In the genomic region with DNA sequence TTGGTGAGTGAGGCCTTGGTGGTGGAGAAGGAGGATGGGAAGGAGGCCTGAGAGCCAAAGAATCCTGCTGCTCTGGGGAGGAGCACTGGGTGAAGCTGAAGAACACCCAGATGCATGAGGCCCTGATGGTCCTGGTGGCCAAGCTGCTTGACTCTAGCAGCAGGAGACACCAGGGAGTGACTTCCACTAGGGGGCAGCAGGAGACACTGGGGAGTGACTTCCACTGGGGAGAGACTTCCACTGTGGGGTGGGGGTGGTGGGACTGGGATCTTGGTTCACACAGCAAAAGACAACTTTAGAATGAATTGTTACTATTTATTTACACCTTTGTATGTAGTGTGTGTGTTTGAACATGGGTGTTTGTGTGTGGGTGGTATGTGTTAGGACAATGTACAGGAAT, we compare ENCODE assay signal across 8 mouse cellular contexts. TPM values are rescaled to one million over a fixed set of nuclear protein-coding genes. Genes with fewer than 3 reads are reported as not detected.
DNase-seq lines count a peak whose midpoint lies in the region; ATAC-seq and TF ChIP-seq lines count a peak whose summit lies in the region.

No protein-coding gene starts in this region.

- DNase-seq in gastrocnemius, postnatal 14 days: peak; percentile 45
- DNase-seq in gastrocnemius, adult 8-10 months (ENCODE audit: low spot score in 2 of 2): no peak
- no peak for DNase-seq in testis, postnatal 14 days (ENCODE audit: low spot score)
- peak; percentile 38 for DNase-seq in embryonic facial prominence, embryonic 10.5 days (ENCODE audit: low spot score)
- DNase-seq in lung, postnatal 25 days (ENCODE audit: low spot score): peak; percentile 42
- no peak for DNase-seq in urinary bladder, adult 18-20 months (ENCODE audit: low spot score in 2 of 2)

- intact Hi-C loops in gastrocnemius, postnatal 14 days (cut with DNase I; ENCODE audit: low total_unique reads): no loop called here

- no peak overlapping the region for H3K27ac ChIP-seq in testis, adult 2 months (ENCODE audit: control insufficient read depth, insufficient read depth, low read depth, low read length)
- H3K27ac ChIP-seq in embryonic facial prominence, embryonic 10.5 days (replicated peaks): no peak overlapping the region

- TF ChIP-seq POLR2A in testis, adult 2 months (IDR thresholded peaks at IDR 0.05; ENCODE audit: control insufficient read depth, low read depth, low read length): no peak

- no peaks in the 10 kb centered on the region for H3K36me3 ChIP-seq in testis, adult 2 months (ENCODE audit: control insufficient read depth, insufficient read depth, low read length)
- peaks cover 94% of the 10 kb centered on the region for H3K36me3 ChIP-seq in embryonic facial prominence, embryonic 10.5 days (replicated peaks)

- H3K4me3 ChIP-seq in testis, adult 2 months (ENCODE audit: control insufficient read depth, low read depth, low read length): no peak overlapping the region
- H3K4me3 ChIP-seq in embryonic facial prominence, embryonic 10.5 days: no peak overlapping the region

- no peaks in the 10 kb centered on the region for H3K4me1 ChIP-seq in testis, adult 2 months (ENCODE audit: control insufficient read depth, insufficient read depth, low read length)
- peaks cover 24% of the 10 kb centered on the region for H3K4me1 ChIP-seq in embryonic facial prominence, embryonic 10.5 days

- H3K9me3 ChIP-seq in embryonic facial prominence, embryonic 10.5 days: no peaks in the 10 kb centered on the region

- H3K27me3 ChIP-seq in testis, adult 2 months (ENCODE audit: control insufficient read depth, insufficient read depth, low read length): no peaks in the 10 kb centered on the region
- no peaks in the 10 kb centered on the region for H3K27me3 ChIP-seq in embryonic facial prominence, embryonic 10.5 days (replicated peaks; ENCODE audit: low read depth, poor library complexity, severe bottlenecking)

- TF ChIP-seq CTCF in testis, adult 2 months (IDR thresholded peaks at IDR 0.05; ENCODE audit: control insufficient read depth, insufficient read depth, insufficient replicate concordance, low read depth, low read length): peak; percentile 47; the same call in 1 of the 2 replicates

- no peak for ATAC-seq in monocyte, adult 5-6 weeks (replicated peaks; ENCODE audit: insufficient number of reproducible peaks, low FRiP score, low TSS enrichment, poor library complexity, severe bottlenecking)

RNA-seq across cellular contexts. Expression of a gene that starts 9.1 kb away (rescaled TPM):
- total RNA-seq in gastrocnemius, postnatal 14 days (2021): 10 to 100 TPM; 20.0 to 20.6 TPM
- 10 to 100 TPM; 16.0 to 20.5 (median 18.3) TPM for total RNA-seq in gastrocnemius, adult 8-10 months (2022)
- 103 and 115 TPM in 2 replicates for polyA plus RNA-seq in testis, adult 2 months (2012; rRNA removed)
- polyA plus RNA-seq in embryonic facial prominence, embryonic 10.5 days (2016; fragmentation: Nextera tagmentation; extraction: Ambion mirVana): 120 and 121 TPM in 2 replicates
- 39.1 to 53.4 TPM (median 43.6 TPM) in 3 replicates for total RNA-seq in monocyte, adult 5-6 weeks (2017)

RNA-seq across cellular contexts. Expression of a gene that starts 15.2 kb away (rescaled TPM):
- 10 to 100 TPM; 16.0 to 18.2 TPM for total RNA-seq in gastrocnemius, postnatal 14 days (2021)
- 1 to 10 TPM; 1.3 to 3.7 (median 2.3) TPM for total RNA-seq in gastrocnemius, adult 8-10 months (2022)
- polyA plus RNA-seq in testis, adult 2 months (2012; rRNA removed): 1.1 and 2.3 TPM in 2 replicates
- 89.0 and 93.2 TPM in 2 replicates for polyA plus RNA-seq in embryonic facial prominence, embryonic 10.5 days (2016; fragmentation: Nextera tagmentation; extraction: Ambion mirVana)
- not detected in 3 replicates for total RNA-seq in monocyte, adult 5-6 weeks (2017)

Comparison
In these comparisons a context has a peak if more than half of its experiments do, and no peak if none do; other contexts are left out.
1. DNase-seq: peak in gastrocnemius, postnatal 14 days (single experiment), embryonic facial prominence, embryonic 10.5 days (single experiment) and lung, postnatal 25 days (single experiment); none in gastrocnemius, adult 8-10 months (0 of 2), testis, postnatal 14 days (single experiment) and urinary bladder, adult 18-20 months (0 of 2).